Mouse (Mus musculus) lung, adult 2 months (tissue): ENCODE measurements around the gene Stk32c. TPM values are rescaled to one million over a fixed set of nuclear protein-coding genes. Genes with fewer than 3 reads are reported as not detected.

Source experiments
- DNase-seq: peaks from one replicate; pipeline ENCODE4 v3.0.0; 2022
- H3K4me1 ChIP-seq: fragments of 200-500 bp; 2 replicates; pipeline ENCODE4 v1.6.1; 2011; ENCODE audit warnings: low read length; ENCODE audit not compliant: control insufficient read depth, insufficient read depth
- H3K4me3 ChIP-seq: fragments of 200-500 bp; replicated peaks from 2 replicates; pipeline ENCODE3; 2011; ENCODE audit warnings: low read depth, mild to moderate bottlenecking, control low read depth, low read length; ENCODE audit errors: extremely low read depth
- CTCF ChIP-seq: fragments of 200-500 bp; IDR thresholded peaks from 2 replicates; pipeline ENCODE4 v1.5.1; 2011; ENCODE audit warnings: mild to moderate bottlenecking, low read length, control low read depth; ENCODE audit not compliant: insufficient read depth
- POLR2A ChIP-seq: fragments of 200-500 bp; IDR thresholded peaks from 2 replicates; pipeline ENCODE4 v1.6.1; 2011; ENCODE audit warnings: low read depth, mild to moderate bottlenecking, control low read depth, low read length, borderline replicate concordance; ENCODE audit errors: extremely low read depth
- WGBS: fragments of 180-500 bp; shearing (Covaris S2); methylation state at CpG from one replicate; pipeline ENCODE4 v1.1.7; 2018; 5-methylcytosine and 5-hydroxymethylcytosine counted together
- polyA plus RNA-seq: library from polyadenylated mRNA; depleted of rRNA; stranded (reverse); fragments of >200 nt; gene quantifications from 2 replicates; pipeline ENCODE4 v1.2.3, GENCODE M21; 2012

Gene Stk32c
- polyA plus RNA-seq, 1 experiment: 1.5 TPM

- DNase-seq: no peak
- H3K4me1 ChIP-seq: peaks cover 2% of the 10 kb centered on the region; the same call in 1 of the 2 replicates
- H3K4me3 ChIP-seq: no peak overlapping the region
- 39% methylated on average over 7 of the region's 7 CpGs for WGBS
- TF ChIP-seq POLR2A (no peak), CTCF (no peak)
Observed at GRCm38 (mm10) chr7:139187277-139187676, 25.8 kb downstream of the Stk32c start.

GRCm38 (mm10) chr7:139186436-139186835 lies 26.7 kb downstream of the Stk32c start:
- no peak overlapping the region for H3K4me3 ChIP-seq
- TF ChIP-seq POLR2A: no peak
- no peak for TF ChIP-seq CTCF
- DNase-seq: no peak
- WGBS: 86% methylated on average over 8 of the region's 8 CpGs
- peaks cover 2% of the 10 kb centered on the region; the same call in 1 of the 2 replicates for H3K4me1 ChIP-seq

GRCm38 (mm10) chr7:139185971-139186370 lies 27.1 kb downstream of the Stk32c start:
- 62% methylated on average over 5 of the region's 5 CpGs for WGBS
- no peak for TF ChIP-seq CTCF
- TF ChIP-seq POLR2A: no peak
- peaks cover 2% of the 10 kb centered on the region; the same call in 1 of the 2 replicates for H3K4me1 ChIP-seq
- no peak overlapping the region for H3K4me3 ChIP-seq
- no peak for DNase-seq

GRCm38 (mm10) chr7:139184846-139185245 lies 28.3 kb downstream of the Stk32c start:
- Histone ChIP-seq H3K4me1 (peaks cover 2% of the 10 kb centered on the region; the same call in 1 of the 2 replicates), H3K4me3 (no peak overlapping the region)
- DNase-seq: no peak
- WGBS: 76% methylated on average over 7 of the region's 7 CpGs
- TF ChIP-seq POLR2A: no peak
- no peak for TF ChIP-seq CTCF

- no peak for DNase-seq
- H3K4me1 ChIP-seq: peaks cover 2% of the 10 kb centered on the region; the same call in 1 of the 2 replicates
- H3K4me3 ChIP-seq: no peak overlapping the region
- no peak for TF ChIP-seq POLR2A
- no peak for TF ChIP-seq CTCF
- WGBS: 70% methylated on average over 4 of the region's 4 CpGs
Observed at GRCm38 (mm10) chr7:139184396-139184795, 28.7 kb downstream of the Stk32c start.

- no peak overlapping the region for H3K4me3 ChIP-seq
- H3K4me1 ChIP-seq: no peaks in the 10 kb centered on the region
- TF ChIP-seq POLR2A (no peak), CTCF (no peak)
- DNase-seq: no peak
- 91% methylated on average over 3 of the region's 3 CpGs for WGBS
Observed at GRCm38 (mm10) chr7:139180058-139180457, 33.0 kb downstream of the Stk32c start.

- DNase-seq: no peak
- WGBS: 79% methylated on average over 5 of the region's 5 CpGs
- Histone ChIP-seq H3K4me1 (no peaks in the 10 kb centered on the region), H3K4me3 (no peak overlapping the region)
- no peak for TF ChIP-seq CTCF
- no peak for TF ChIP-seq POLR2A
Observed at GRCm38 (mm10) chr7:139179299-139179698, 33.8 kb downstream of the Stk32c start.

- TF ChIP-seq CTCF (no peak), POLR2A (no peak)
- no peak for DNase-seq
- no peak overlapping the region for H3K4me3 ChIP-seq
- H3K4me1 ChIP-seq: no peaks in the 10 kb centered on the region
- 61% methylated on average over 4 of the region's 4 CpGs for WGBS
Observed at GRCm38 (mm10) chr7:139169143-139169542, 44.0 kb downstream of the Stk32c start.

GRCm38 (mm10) chr7:139164410-139164809 lies 48.7 kb downstream of the Stk32c start:
- no peaks in the 10 kb centered on the region for H3K4me1 ChIP-seq
- no peak for TF ChIP-seq POLR2A
- TF ChIP-seq CTCF: no peak
- DNase-seq: no peak
- 62% methylated on average over 5 of the region's 5 CpGs for WGBS
- no peak overlapping the region for H3K4me3 ChIP-seq

GRCm38 (mm10) chr7:139158956-139159355 lies 54.2 kb downstream of the Stk32c start:
- no peak for DNase-seq
- H3K4me3 ChIP-seq: no peak overlapping the region
- H3K4me1 ChIP-seq: peaks cover 6% of the 10 kb centered on the region; the same call in 1 of the 2 replicates
- no peak for TF ChIP-seq CTCF
- TF ChIP-seq POLR2A: no peak
- 75% methylated on average over 5 of the region's 5 CpGs for WGBS

GRCm38 (mm10) chr7:139158549-139158948 lies 54.6 kb downstream of the Stk32c start:
- Histone ChIP-seq H3K4me1 (peaks cover 6% of the 10 kb centered on the region; the same call in 1 of the 2 replicates), H3K4me3 (no peak overlapping the region)
- TF ChIP-seq CTCF (no peak), POLR2A (no peak)
- WGBS: 83% methylated on average over 7 of the region's 7 CpGs
- DNase-seq: no peak
